Mouse (Mus musculus): ENCODE measurements around the gene Dnaaf1.
A peak's percentile ranks its signal among the peaks of the same experiment; 100 is the strongest.

Gene Dnaaf1

GRCm38 (mm10) chr8:119571135-119571534 lies 3.9 kb upstream of the Dnaaf1 start:
- no peak for DNase-seq (ENCODE audit: low spot score in 2 of 2)

DNA sequence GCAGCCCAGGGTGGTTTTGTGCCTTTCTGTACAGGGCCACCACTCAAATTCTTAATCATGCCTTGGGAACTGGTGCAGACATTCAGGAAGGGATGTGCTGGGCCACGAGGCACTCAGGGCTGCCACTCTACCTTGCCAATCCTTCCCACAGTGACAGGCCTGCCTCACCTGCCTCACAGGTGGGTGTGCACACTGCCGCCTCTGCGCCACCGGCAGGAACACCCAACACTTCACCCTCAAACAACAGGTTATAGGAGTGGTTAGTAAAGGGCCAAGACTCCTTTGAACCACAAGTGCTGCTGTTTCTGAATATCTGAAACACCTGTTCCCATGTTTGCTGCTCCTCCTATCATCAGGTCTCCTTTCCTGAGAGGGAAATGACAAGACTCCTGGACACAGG lies 2.6 kb upstream of the Dnaaf1 start:
- DNase-seq (ENCODE audit: low spot score in 2 of 2) = no peak

- DNase-seq (ENCODE audit: low spot score in 2 of 2) = no peak
These were observed 311 bp downstream of the Dnaaf1 start for GRCm38 (mm10) chr8:119575366-119575726.

GRCm38 (mm10) chr8:119579096-119579495 lies 4.1 kb downstream of the Dnaaf1 start:
- no peak for DNase-seq (ENCODE audit: low spot score in 2 of 2)

- no peak for DNase-seq (ENCODE audit: low spot score in 2 of 2)
These were observed 5.6 kb downstream of the Dnaaf1 start for GRCm38 (mm10) chr8:119580441-119581161.

- DNase-seq (ENCODE audit: low spot score in 2 of 2) = no peak
These were observed 10.9 kb downstream of the Dnaaf1 start for GRCm38 (mm10) chr8:119585901-119586300.

DNA sequence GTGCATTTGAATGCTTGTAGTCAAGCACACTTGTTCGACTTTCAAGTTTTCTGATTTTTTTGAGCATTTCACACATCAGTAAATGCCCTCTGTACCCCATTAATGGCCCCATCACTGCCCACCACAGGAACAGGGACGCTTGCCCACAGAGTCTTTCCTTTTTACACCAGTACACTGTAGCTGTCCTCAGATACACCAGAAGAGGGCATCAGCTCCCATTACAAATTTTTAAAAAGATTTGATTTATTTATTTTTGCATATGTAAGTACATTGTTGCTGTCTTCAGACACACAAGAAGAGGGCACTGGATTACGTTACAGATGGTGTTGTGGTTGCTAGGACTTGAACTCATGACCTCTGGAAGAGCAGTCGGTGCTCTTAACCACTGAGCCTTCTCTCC lies 13.3 kb downstream of the Dnaaf1 start:
- DNase-seq (ENCODE audit: low spot score in 2 of 2) = no peak

GRCm38 (mm10) chr8:119588844-119589243 lies 13.8 kb downstream of the Dnaaf1 start:
- DNase-seq (ENCODE audit: low spot score in 2 of 2) = no peak

DNA sequence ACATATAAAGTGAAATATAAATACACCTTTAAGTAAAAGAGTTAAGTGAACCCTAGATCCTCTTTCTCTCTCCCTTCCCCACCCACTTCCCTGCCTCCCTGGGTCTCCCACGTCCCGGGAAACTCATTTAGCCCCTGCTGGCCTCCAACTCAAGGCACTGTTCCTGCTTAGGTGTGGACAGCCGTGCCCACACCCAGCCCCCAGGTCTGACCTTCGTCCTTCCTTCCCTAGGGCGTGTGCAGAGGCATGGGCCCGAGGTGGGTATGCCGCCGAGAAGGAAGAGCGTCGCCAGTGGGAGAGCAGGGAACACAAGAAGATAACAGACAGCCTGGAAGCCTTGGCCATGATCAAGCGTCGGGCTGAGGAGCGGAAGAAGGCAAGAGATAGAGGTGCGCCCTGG lies 15.3 kb downstream of the Dnaaf1 start:
- no peak for DNase-seq (ENCODE audit: low spot score in 2 of 2)

- DNase-seq (ENCODE audit: low spot score in 2 of 2) = no peak
These were observed 16.4 kb downstream of the Dnaaf1 start for GRCm38 (mm10) chr8:119591456-119591855.

DNA sequence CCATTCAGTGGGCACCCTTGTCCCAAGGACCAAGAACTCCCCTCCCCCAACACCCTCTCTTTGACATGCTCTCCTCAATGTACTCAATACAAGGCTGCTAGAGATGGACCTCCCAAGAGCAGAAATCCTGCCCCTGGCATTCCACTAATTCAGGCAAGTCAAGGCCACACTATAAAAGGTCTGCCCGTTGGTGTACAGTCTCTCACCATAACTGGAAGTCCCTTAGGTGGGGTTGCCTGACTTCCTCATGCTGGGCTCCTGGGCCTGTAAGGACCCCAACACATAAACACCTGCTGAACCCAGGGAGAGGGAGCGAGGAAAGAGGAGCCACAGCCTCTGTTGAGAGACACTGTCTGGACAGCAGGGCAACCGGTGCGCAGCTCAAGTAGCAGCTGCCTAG lies 28.7 kb downstream of the Dnaaf1 start:
- DNase-seq (ENCODE audit: low spot score in 2 of 2) = no peak

DNA sequence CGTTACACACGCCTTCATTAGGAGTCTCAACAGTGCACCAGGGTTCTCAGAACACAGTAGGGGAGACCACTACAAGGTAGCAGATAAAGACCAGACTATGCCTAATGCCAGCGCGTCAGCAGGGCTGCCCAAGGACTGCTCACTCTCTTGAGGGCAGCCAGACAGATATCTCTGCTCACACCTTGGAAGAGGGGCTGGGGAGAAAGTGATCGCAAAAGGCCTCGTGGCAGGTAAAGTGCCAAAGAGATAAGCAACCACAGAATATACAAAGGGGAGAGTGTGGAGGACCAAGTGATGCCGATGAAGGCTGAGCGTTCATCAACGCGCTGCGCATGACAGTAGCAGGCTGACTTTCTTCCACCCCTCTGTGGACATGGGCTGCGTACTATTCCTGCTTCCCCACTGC lies 29.4 kb downstream of the Dnaaf1 start:
- no peak for DNase-seq (ENCODE audit: low spot score in 2 of 2)

- peak; percentile 81 to 92 for DNase-seq (ENCODE audit: low spot score in 2 of 2)
These were observed 30.0 kb downstream of the Dnaaf1 start, which contains the start of gene Taf1c for GRCm38 (mm10) chr8:119604996-119605395. Gene Taf1c (minus strand): TSS chr8:119605222.

DNA sequence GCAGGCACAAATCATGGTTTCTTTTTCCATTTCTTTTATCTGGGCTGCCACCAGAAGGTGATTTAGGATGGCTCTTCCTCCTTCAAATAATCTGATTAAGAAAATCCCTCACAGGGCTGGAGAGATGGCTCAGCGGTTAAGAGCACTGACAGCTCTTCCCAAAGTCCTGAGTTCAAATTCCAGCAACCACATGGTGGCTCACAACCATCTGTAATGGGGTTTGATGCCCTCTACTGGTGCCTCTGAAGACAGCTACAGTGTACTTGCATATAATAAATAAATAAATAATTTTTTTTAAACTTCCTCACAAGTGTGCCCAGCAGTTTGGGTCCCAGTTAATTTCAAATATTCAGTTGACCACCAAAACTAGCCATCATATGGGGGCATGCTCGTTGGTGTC lies 31.2 kb downstream of the Dnaaf1 start:
- no peak for DNase-seq (ENCODE audit: low spot score in 2 of 2)

DNA sequence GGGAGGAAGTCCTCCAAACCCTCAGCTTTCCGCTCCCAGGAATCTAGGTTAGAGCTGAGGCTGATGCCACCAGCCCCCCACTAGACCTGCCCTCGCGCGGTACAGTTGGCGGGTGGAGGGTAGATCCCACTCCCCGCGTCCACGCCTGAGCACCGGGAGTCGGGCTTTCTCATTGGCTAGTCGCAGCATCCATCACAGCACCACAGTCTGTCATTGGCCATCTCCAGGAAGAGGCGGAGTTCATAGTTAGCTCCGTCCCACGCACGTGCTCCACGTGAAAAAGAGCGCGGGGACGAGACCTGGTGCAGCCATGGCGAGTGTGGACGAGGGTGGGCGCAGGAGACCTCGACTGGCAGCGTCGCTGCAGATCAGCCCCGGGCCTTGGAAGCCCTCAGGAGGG lies 37.4 kb downstream of the Dnaaf1 start, which contains the start of gene Adad2:
Adad2 (plus strand) TSS at position 277 of the 400 bp plus-strand sequence.
- DNase-seq (ENCODE audit: low spot score in 2 of 2) = no peak

GRCm38 (mm10) chr8:119615096-119615495 lies 40.1 kb downstream of the Dnaaf1 start:
- DNase-seq (ENCODE audit: low spot score in 2 of 2) = no peak

DNA sequence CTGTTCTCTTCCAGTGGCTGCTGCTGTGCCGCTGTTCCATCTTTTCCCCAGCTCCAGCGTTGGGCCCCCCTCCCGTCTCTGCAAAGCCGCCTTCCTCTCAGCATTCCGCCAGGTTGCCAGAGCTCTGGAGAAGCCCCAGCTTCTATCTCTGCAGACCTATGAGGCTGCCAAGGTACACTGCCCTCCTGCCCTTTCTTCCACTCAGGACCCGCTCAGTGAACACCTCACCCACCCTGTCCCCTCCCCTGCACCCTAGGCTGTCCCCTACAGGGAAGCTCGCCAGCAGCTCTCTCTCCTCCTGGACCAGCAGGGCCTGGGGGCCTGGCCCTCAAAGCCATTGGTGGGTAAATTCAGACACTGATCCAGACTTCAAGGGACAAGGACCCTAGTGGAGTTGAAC lies 41.3 kb downstream of the Dnaaf1 start:
- no peak for DNase-seq (ENCODE audit: low spot score in 2 of 2)

DNA sequence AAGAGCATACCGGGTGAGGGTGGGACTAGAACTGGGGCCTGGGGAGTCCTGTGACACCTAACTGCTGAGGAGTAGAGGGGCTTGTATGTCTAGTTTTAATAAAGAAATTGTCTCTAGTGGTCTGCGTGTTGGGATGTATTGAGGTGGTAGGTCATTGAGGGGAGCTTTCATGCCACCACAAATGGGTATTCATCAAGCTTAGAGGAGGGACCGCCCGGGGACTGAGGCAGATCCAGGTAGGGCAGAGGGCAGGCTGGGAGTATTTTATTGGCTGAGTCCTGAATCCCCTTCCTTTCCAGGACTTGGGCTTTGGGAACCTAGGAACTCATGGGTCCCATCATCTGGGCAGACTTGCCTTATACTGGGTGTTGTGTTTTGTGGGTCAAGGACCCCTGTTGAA lies 41.8 kb downstream of the Dnaaf1 start:
- no peak for DNase-seq (ENCODE audit: low spot score in 2 of 2)

DNA sequence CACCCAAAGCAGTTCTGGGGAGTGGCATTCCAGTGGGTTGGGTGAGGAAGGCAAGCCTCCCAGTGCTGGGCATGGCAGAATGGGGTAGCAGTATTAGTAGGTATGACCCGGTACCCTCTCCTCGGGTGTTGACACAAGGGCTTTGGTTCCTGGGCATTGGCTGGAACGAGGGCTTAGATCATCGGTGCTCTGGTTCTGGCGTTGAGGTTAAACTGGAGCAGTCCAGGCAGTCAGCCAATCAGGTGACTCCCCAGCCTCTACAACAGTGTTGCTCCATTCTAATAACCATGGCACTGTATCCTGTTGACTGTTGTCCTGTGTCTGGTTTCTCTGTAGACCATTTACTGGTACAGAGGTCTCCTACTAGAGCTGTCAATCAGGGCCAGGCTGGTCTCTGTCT lies 42.6 kb downstream of the Dnaaf1 start:
- DNase-seq (ENCODE audit: low spot score in 2 of 2) = no peak

- DNase-seq (ENCODE audit: low spot score in 2 of 2) = no peak
These were observed 43.9 kb downstream of the Dnaaf1 start for GRCm38 (mm10) chr8:119618887-119619286.

- DNase-seq (ENCODE audit: low spot score in 2 of 2) = no peak
These were observed 45.2 kb downstream of the Dnaaf1 start for GRCm38 (mm10) chr8:119620116-119620840.

DNA sequence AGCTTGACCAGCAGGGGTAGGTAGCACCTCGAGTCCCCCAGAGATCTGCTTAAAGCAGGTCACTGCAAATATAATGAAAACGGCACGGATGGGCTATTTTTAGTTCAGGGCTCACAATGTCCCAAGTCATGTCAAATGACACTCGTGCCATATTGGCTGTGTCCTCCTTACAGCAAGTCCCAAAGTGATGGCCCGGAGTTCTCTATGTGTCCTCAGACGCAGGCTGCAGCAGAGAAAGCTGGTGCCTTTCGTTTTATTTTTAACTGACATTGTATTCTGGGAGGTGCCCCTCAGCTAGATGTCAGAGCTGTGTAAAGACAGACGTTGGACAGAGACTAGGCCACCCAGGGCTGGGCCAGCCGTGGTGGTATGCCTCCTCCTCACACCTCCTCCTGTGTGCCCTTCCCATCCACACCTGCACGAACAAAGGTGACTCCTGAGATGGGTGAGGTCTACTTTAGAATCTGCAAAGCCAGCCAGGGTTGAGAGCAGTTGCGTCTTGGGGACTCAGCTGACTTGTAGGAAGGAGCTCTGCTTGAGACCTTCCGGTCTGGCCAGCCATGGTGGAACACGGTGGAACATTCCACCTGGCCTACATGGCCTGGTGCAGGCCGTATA lies 45.9 kb downstream of the Dnaaf1 start:
- DNase-seq (ENCODE audit: low spot score in 2 of 2) = no peak

- DNase-seq (ENCODE audit: low spot score in 2 of 2) = no peak
These were observed 47.5 kb downstream of the Dnaaf1 start for GRCm38 (mm10) chr8:119622555-119622954.
